Mouse (Mus musculus) cortical plate, adult 2 months (tissue): Measurements from ENCODE around the gene Sult4a1.

Experiments used
- CTCF ChIP-seq: fragments of 200-500 bp; IDR thresholded peaks from 2 replicates; pipeline ENCODE4 v1.5.1; 2011; ENCODE audit warnings: mild to moderate bottlenecking, control low read depth, low read length; ENCODE audit not compliant: insufficient read depth; ENCODE audit errors: extremely low read depth
- POLR2A ChIP-seq: fragments of 200-500 bp; IDR thresholded peaks from 2 replicates; pipeline ENCODE4 v1.6.1; 2011; ENCODE audit warnings: mild to moderate bottlenecking, low read length, control low read depth; ENCODE audit not compliant: insufficient read depth; ENCODE audit errors: extremely low read depth

- TF ChIP-seq CTCF, result no peak
- no peak for TF ChIP-seq POLR2A
Measured at GRCm38 (mm10) chr15:84104626-84105025, 928 bp downstream of the Sult4a1 start.
